Mouse (Mus musculus) monocyte, adult 5-6 weeks (primary cell): ENCODE measurements around the gene Itgav. TPM values are rescaled to one million over a fixed set of nuclear protein-coding genes. Genes with fewer than 3 reads are reported as not detected.

Experiments
- ATAC-seq: fragments of 153-309, 156-312 bp; replicated peaks from 2 replicates; pipeline ENCODE4 v1.8.0; 2017; ENCODE audit warnings: mild to moderate bottlenecking; ENCODE audit not compliant: low TSS enrichment, insufficient number of reproducible peaks, severe bottlenecking, poor library complexity, low FRiP score
- total RNA-seq: library from RNA; stranded (forward); fragments of 200-1000, 200-491, 200-594 nt; gene quantifications from 3 replicates; pipeline ENCODE4 v1.2.3, GENCODE M21; 2017

The Itgav gene
- 112 to 168 TPM (median 124 TPM) in 3 replicates for total RNA-seq

- ATAC-seq = peak; percentile 89
Measured at GRCm38 (mm10) chr2:83723921-83724826, at the start of gene Itgav. Gene Itgav (plus strand): TSS chr2:83724397.

GRCm38 (mm10) chr2:83674421-83674820 is 49.8 kb upstream of the Itgav start:
- no peak for ATAC-seq

GRCm38 (mm10) chr2:83674896-83675295 is 49.3 kb upstream of the Itgav start:
- no peak for ATAC-seq

DNA sequence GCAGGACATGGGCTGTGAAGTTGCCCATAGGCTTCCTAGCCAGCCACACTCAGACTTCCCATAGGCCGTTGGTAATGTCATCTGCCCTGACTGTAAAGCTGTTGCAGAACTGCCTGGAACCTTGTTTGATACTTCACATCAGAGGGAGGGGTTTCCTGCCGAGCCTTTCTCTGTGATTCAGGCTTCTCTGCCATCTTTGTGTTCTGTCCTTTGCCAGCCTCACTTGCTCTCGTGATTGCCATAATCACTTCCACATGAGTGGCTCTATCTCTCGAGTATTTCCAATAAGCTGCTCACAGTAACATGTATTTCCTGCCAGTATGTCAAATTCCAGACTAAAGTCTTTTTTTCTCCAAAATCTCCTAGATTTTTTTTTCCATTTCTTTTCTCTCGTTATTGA is 48.5 kb upstream of the Itgav start:
- no peak for ATAC-seq

DNA sequence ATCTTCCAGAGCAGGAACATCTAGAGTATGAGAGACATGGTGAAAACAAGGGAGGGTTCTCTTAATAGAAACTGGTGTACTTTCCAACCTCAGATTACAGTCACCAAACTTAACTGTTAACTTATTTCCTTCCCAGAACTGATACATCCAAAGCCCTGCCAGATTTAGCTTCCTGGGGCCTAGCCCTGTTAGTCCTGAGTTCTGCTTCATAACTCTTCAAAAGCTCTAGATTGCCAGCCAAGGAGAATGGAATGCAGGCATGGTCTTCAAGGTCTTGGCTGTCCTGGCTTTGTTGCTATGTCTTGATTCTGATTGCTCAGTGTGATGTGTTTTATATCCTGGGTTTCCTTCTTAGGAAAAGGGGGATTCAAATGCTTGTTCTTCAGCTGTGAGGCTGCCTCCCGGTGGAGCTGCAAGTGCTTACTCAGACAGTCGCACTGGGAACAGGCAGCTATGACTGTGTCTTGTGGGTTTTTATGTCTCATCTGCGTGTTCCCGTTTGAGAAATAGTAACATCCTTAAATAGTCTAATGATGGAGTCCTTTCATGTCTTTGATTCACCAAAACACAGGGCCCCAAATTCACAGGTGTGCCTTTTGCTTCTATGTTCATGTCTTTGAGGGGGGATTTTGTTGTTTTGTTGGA is 47.8 kb upstream of the Itgav start:
- ATAC-seq = no peak

- no peak for ATAC-seq
Measured at GRCm38 (mm10) chr2:83681332-83681731, 42.9 kb upstream of the Itgav start.

DNA sequence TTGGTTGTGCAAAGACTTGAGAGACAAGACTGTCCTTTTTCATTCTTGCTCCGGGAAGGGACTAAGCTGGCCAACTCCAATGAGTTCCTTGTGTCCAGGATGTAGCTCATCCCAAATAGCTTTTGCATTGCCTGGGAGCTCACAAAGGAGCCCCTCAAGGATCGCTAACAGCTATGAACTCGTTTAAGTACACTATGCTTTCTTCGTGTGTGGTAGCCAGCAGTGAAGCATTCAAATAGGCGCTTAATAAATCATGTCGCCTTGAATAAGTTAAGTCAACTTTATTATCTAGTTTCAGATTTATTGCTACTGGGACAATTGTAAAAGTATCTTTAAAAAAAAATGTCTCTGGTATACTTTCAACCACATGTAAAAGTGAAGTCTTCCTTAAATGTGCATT is 42.4 kb upstream of the Itgav start:
- no peak for ATAC-seq

GRCm38 (mm10) chr2:83682282-83682681 is 41.9 kb upstream of the Itgav start:
- no peak for ATAC-seq

- no peak for ATAC-seq
Measured at GRCm38 (mm10) chr2:83683731-83684519, 40.3 kb upstream of the Itgav start.

- ATAC-seq = no peak
Measured at GRCm38 (mm10) chr2:83684691-83685090, 39.5 kb upstream of the Itgav start.

- ATAC-seq = no peak
Measured at GRCm38 (mm10) chr2:83690372-83690771, 33.8 kb upstream of the Itgav start.

DNA sequence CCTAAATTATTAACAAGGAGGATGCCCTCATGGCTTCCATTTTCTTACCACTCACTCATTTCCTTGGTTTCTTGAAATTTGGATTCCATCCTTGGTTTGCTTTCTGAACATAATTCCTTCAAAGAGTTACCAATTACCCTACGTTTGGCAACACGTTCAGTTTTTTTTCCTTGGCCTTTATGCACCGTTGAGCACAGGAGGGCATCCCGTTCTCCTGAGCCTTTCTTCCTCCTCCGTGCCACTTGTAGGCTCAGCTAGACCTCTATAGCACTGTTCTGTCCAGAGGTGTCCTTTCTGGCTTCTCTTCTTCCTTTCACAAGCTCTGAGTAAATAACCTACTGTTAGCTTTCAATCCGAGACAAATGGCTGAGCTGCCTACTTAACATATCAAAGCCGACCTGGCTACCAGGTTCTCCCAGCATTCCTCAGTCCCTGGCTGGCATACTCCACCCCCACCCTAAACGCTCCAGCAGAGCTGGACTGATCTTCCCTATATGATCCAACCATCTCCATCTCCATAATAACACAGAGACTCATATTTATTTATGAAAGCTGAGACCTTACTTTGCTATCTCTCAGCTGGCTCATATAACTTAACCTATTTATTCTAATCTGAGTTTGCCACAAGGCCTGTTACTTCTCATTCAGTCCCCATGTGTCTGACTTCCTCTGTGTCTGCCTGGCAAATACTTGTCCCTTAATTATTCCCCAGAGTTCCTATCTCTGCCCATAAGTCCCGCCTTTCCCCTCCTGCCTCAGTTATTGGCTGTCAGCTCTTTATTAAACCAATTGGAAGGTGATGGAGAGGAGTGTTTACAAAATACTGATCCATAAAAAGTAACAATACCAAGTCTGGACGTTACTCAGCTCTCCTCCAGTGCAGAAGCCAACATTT is 31.3 kb upstream of the Itgav start:
- no peak for ATAC-seq

DNA sequence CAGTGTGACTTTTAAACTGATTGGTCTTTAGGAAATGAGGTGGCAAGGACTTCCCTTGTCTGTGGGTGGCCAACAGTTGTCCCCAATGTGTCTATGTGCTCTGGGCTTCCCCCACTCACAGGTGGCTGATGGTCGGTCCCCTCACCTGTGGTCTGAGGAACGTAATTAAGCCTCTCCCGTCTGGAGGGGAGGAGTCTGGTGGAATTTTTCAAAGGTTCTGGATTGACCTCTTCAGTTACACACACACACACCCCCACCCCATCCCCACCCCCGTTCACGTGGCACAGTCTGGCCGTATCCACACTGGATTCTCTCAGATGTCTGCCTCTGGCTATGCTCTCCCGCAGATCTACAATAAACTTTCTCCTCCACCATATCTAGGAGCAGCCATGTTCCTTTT is 30.1 kb upstream of the Itgav start:
- ATAC-seq = no peak

- no peak for ATAC-seq
Measured at GRCm38 (mm10) chr2:83695345-83696247, 28.6 kb upstream of the Itgav start.

DNA sequence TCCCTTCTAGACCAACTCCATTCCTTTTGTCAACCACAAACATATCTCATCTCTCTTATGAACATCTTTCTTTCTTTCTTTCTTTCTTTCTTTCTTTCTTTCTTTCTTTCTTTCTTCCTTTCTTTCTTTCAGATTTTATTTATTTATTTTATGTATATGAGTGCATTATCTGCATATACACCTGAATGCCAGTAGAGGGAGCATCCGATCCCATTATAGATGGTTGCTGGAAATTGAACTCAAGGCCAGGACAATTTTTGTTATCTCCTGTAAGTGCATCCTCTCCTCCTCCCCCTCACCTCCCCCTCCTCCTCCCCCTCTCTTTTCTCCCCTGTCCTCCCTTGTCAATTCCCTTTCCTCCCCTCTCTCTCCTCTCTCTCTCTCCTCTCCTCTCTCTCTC is 25.7 kb upstream of the Itgav start:
- ATAC-seq = no peak

DNA sequence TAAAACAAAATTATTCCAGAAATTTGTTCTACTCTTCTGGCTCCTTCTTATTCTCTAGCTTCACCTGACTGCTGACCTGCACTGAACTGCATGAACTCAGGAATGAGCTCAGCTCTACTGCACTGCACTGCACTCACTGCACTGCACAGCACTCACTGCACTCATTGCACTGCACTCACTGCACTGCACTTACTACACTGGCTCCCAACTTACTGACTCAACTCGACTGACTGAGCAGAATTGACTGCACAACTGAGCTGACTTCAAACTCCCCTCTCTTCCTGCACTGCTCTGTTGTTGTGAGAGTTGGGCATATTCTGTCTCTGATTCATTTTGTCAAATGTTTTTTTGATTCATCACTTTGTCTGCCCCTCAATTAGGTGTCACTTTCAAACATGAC is 24.9 kb upstream of the Itgav start:
- ATAC-seq = no peak

GRCm38 (mm10) chr2:83700667-83701066 is 23.5 kb upstream of the Itgav start:
- no peak for ATAC-seq
